Mouse (Mus musculus) adrenal gland (tissue): Measurements from ENCODE around the gene Acyp2.

ENCODE experiments used
- intact Hi-C: fragments of 180-260 bp; cut with DNase I; formaldehyde crosslinking; loops from one replicate; pipeline ENCODE4 v1.15.1; 2025

Acyp2 gene

DNA sequence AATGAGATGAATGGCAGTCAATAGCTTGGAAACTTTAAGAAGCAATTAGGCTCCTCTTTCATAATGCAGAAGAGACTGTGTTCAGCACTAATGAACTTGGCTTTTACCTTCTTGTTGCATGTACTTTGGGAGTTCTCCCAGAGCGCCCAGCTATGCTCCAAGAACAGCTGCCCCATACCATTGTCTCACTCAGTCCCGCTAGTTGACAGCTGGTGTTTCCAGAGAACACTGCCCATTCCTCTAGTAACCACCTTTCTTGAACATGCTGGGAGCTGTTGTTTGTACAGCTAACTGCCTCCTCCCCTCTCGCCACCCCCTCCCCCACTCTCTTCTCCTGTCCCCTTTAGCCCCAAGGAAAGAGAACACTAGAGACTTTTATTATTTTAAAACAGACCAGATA is 52.1 kb downstream of the Acyp2 start:
- intact Hi-C loops: no loop called here

DNA sequence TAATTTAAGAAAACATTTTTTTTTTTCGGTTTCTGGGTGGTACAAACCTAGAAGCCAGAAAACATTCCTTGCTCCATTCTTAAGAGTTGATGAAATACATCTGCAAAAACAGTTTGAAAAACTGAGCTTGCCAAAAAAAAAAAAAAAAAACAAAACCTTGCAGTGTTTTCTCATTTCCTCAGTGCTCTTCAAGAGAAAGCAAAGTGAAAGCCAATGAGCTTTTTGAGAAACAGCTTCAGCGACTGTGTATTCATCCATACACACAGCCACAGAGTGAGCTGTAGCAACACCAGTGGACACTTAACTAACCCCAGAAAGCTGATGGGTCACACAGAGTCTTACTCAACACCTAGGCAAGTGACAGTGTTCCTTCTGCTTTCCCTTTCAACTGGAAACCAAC is 69.4 kb downstream of the Acyp2 start:
- intact Hi-C loops: no loop called here

DNA sequence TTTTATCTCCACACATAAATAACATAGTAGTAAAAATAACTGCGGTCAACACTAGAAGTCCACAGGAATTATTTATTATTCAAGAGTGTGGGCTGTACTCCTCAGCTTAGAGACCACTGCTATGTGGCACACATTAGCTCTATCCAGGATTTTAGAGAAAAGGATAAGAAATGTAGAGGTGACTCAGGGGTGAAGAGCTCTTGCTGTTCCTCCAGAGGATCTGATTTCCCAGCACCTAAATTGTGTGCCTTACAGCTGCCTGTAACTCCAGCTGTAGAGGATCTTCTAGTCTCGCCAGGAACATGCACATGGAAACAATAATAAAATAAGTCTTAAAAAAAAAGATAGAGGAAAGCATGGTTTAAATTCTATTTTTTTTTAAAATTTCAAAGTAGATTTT is 70.5 kb downstream of the Acyp2 start:
- intact Hi-C loops: no loop called here

DNA sequence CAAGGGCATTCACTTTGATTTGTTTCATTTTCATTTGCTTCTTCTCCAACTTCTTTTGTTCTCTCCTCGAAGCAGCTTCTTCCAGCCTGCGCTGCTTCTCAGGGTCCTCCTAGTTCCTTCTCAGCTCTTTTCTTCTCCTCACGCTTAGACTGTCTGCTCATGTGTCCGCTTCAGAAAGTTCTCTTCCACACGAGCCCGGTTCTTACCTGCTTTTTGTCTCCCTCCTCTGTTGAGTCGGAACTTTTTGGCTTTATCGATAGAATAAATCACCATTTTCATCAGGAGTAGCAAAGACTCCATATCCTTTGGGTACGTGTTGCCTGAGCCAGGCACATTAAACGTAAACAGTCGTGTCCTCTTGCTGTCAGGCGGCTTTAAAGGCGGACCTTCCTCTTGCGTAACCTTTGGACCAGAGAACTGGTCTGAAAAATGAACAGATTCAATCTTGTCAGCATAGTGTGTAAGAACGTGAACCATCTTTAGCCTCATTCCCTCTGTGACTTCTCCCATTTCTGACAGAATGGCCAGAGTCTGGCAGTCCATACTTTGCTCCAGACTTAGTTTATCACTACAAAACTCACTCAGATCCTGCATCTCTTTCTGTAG is 76.5 kb downstream of the Acyp2 start:
- intact Hi-C loops: no loop called here

DNA sequence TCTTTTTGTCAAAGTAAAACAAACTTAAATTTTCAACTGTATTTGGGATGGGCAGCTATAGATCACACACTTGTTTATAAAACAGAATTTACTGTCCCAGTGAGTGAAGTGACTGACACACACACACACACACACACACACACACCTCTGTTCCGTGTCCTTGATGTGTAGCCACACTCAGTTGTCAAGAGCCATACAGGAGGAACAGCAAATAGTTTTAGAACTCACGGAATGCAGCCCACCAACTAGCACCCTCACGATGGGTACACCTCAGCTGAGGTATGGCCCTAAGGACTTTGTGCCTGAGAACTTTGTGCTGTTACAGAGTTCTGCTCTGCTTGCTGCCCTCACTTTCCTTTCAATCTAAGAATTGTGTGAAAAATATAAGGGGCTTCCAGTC is 78.8 kb downstream of the Acyp2 start:
- intact Hi-C loops: no loop called here

DNA sequence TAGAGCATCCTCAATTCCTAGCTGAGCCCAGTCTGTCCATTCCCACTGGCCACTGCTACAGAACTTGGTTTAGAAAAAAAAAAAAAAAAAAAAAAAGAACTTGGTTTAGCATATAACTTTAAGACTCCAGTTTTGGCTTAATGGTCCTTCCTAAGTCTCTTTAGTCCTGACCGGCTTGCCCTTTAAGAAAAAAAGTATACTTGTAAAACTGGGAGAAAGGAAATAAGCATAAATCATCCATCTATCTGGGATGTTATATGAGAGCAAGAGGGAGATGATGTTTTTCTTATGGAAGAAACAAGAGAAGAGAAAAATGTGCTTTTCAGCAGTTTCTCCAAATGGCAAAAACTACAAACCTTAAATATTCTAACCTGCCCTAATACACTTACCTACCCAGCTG is 89.2 kb downstream of the Acyp2 start:
- intact Hi-C loops: no loop called here

DNA sequence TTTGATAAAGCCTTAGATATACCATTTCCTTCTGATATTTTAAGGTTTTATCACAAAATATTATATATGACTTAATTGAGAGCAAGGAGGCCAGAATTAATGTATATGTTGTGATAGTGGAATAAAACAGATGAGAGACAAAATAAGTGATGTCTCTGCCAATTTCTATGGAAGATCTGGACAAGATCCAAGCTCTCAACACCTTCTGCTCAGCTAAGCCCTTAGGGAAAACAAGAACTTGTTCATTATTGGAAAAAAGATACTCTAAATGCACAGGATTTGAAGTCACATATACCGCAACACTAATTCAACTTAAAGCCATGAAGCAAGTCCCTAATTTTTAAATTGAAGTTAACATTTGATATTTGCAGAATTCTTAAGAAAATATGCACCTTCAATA is 96.0 kb downstream of the Acyp2 start:
- intact Hi-C loops: no loop called here

DNA sequence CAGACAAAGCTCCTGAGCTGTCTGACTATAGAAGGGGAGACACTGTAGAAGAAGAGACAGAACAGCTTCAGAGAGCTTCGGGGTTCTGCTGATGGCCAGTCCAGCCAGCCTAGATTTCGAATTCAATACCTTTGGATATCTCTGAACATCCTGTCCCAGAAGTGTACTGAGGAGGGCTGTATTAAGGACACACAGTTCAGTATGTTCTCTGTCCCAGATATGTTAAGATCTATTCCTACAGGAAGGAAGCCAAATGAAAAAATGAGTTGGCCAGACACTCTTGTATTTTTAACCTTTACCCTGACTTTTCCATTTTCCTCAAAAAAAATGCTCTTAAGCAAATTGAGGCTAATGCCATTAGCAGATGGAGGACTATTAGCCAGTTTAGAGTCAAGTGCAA is 132.3 kb downstream of the Acyp2 start:
- intact Hi-C loops: no loop called here

DNA sequence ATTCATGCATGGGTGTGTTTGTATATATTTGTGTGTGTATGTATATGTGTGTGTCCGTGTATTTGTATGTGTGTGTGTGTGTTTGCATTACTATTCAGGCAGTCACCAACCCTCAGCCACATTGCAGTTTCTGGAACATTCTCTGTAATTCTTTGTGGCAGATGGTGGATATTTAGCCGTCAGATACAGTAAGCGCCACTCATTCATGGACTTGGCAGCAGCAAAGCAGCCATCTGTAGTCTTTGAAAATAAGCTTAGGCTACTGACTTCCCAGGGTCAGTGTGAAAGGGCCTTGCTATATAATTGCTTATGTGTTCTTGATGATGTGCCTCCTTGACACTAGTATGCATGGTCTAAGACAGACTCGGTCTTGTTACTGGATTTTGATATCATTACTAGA is 141.2 kb downstream of the Acyp2 start:
- intact Hi-C loops: no loop called here

DNA sequence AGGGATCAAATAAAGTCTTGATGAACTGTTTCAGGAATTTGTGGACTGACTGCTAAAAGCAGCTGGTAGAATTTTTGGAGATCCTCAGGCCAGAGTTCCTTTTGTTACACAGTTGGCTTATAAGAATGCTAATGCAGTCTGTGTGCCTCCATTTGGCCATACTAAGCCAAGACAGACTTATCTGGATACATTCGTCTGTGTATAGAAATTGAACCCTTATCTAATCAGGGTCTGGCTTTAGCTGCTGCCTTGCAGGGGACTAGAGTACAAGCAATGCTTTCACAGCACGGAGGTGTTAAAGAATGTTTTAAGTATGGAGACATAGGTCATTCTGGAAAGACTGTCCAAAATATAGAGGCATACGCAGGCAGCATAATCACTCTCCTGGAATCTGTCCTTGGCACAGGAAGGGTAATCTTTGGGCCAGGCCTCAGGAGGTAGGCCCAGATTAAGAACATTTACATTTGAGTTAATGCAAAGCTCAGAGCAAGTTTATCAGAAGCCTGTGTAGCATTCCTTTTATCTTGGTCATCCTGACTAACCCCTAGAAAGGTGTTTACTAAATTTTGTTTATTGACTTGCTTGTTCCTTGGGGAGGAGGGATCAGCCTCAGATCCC is 150.5 kb downstream of the Acyp2 start:
- intact Hi-C loops: no loop called here

DNA sequence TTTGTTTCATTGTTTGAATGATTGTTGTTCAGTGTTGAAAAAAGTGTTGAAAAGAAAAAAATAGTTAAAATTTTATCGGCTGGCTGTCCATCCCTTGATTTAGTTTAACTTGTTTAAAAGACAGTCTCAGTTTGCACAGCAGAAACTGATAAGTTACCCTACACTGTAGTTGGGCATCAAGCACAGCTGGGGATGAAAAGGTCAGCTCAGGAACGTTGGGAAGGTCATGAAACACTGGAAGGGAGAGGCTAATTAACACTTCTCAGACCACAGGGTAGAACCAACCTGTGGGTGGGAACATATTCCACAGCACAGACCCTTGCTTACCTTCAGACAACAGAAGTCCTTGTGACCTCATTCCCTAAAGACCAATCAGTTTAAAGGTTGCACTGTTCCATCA is 152.2 kb downstream of the Acyp2 start:
- intact Hi-C loops: no loop called here

DNA sequence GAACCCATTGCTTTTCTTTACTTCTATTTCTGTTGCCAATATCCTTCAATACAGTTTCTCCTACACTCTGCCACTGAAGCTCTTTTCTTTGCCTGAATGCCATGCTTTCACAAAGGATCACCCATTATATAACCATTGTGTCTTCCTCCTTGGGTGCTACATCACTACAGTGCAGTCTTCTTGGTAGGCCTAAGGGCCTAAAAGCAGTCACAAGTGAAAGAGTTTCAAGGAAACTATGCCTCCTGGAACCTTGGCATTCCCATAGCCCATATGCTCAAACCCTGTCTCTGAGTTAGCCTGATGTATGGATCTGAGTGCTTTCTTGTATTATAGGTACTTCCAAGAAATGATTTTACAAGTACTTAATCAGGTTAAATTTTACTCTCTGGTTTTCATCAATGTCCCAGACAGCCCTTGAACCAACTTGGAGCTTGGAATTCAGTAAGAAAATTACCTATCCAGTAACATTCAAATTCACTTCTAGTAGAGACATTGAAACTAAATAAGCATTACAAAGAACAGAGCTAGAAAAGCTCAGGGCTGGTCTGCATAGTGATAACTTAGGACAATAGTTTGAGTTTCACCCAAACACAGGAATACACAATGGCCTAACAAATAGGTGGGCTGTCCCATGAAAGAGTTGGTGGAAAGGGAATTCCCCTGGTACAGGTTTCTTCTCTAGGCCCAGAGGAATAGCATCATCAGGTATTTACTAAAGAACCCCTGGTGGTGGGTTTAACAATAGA is 157.7 kb downstream of the Acyp2 start:
- intact Hi-C loops: no loop called here

DNA sequence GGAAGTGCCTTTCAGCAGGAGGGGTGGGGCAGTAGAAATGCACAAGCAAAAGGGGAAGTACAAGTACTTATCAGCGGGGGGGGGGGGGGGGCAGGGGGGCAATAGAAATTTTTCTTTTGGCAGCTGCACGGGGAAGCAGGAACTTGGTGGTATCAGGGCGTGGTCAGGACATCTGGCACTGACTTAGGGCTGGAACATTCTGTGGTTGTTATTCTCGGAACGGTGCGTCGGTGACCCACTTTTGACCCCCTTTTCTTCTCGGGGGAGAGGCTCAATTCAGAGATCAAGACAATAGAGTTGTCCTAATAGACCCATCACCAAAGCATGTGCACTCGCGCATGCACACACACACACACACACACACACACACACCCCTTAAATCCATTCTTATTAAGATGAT is 161.2 kb downstream of the Acyp2 start:
- intact Hi-C loops: no loop called here

DNA sequence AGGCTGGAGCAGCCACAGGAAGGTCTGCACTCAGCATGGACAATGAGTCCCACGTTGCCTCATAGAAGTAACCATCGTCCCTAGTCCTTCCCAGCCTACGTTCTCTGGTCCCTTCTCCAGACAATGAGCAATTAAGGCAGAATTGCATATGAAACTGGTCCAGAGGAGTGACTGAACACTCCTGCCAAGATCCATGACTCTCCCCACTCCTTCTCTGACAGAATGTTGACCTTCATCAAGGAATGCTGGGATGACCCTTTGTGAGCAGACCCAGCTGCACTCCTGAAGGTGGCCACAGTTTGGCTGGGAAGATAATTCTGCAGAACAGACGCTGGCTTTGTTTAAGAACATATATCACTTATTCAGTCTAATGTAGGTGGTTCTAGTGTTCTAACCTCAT is 166.1 kb downstream of the Acyp2 start:
- intact Hi-C loops: no loop called here

DNA sequence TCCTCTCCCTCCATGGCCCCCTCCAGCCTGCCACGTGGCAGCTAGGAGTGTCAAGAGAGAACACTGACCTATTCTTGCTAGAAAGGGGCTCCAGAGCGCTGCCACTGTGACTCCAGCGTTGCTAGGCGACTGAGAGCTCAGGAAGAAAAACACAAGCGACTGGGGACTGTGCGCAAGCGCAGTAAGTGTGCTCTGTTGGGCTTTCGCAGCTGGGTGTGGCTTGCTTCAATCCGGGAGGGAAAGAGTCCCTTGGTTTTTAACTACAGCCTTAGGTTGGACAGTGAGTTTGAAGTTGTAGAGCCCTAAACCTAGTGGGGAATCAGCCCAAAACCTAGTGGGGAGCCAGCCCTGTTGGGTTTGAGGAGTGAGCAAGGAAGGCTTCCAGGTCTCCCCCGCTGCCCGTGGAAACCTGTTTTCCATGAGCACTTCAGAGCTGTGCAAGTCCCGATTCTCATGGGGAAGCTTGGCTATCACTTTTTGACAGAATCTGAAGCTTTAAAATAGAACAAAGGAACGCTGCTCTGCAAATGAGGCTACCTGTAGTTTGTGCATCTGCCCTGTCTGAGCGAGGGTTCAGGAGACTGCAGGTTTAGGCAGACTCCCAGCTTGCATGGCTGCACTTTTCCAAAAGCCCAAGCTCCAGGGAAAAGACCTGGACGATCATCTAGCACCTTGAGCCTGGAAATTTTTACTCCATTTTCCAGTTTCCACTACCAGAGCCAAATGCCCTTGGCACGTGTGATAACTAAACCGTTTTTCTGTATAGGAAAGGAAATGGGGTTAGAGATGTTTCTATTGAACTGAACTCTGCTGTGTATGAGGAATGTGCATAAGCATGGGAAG is 177.4 kb downstream of the Acyp2 start, which contains the start of gene 4930505A04Rik:
Gene 4930505A04Rik (minus strand): TSS at position 77 of the 843 bp plus-strand sequence.
- intact Hi-C loops: loop anchor here (5.0 kb wide), 1 partner anchor 185 kb away; no protein-coding TSS in a partner anchor

DNA sequence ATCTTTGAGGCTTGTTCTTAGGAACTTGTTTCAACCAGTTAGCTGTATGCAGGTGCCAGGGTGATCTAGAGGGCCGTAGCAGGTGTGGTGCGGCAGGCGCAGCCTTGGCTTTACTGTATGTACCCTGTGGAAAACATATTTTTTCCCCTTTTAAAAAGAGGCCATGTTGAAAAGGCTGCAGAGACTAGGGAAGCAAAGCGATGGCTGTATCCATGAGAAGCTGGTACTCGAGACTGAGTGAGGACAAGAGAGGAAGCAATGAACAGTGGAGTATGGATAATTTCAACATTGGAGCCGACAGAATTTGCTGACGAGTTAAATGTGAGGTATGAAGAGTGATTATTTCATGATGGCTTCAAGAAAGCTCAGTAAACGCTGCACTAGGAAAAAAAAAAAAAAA is 178.2 kb downstream of the Acyp2 start:
- intact Hi-C loops: loop anchor here (5.0 kb wide), 1 partner anchor 186 kb away; no protein-coding TSS in a partner anchor
